ENCODE assay signal across 23 mouse cellular contexts in the genomic region with DNA sequence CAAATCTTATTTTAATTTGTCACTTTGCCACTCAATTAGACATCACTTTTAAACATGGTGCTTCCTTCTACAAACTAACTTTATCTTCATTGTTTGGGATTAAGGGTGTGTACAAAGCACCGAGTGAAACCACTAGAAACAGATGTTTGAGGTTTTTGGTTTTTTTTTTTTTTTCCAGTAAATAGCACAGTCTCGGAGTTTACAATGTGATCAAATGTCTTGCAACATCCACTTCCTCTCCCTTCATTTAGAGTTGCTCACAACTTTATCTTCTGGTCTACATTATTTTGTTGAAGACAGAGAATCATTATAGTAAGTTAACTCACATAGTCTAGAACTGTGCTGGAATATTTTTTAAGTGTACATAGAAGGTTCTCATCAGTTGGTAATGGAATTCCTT. TPM values are rescaled to one million over a fixed set of nuclear protein-coding genes. Genes with fewer than 3 reads are reported as not detected.
DNase-seq lines count a peak whose midpoint lies in the region; ATAC-seq and TF ChIP-seq lines count a peak whose summit lies in the region.
"Had no signal": no experiment of that assay in that cellular context is flagged by ENCODE, and none has a peak within 500 bp of the region (broad histone marks: within the 10 kb centered on the region; RNA-seq: fewer than 3 reads in every experiment).

No protein-coding gene starts in this region.

- H3K9me3 ChIP-seq in liver, embryonic 11.5 days (ENCODE audit: control insufficient read depth, low read length): no peaks in the 10 kb centered on the region
- H3K9me3 ChIP-seq: embryonic facial prominence, embryonic 12.5 days; embryonic facial prominence, embryonic 15.5 days; hindbrain, embryonic 12.5 days; hindbrain, embryonic 15.5 days had no signal

- H3K79me3 ChIP-seq in C2C12 (ENCODE audit: low read depth): no peaks in the 10 kb centered on the region

- no peak overlapping the region for H3ac ChIP-seq in C2C12 (ENCODE audit: control insufficient read depth, insufficient read length, low read depth)
- no peak overlapping the region for H3ac ChIP-seq in myocyte (ENCODE audit: control insufficient read depth, insufficient read length)

- no peaks in the 10 kb centered on the region for H3K27me3 ChIP-seq in C2C12 (ENCODE audit: control insufficient read depth, insufficient read depth, insufficient read length)
- no peaks in the 10 kb centered on the region for H3K27me3 ChIP-seq in myocyte (ENCODE audit: control insufficient read depth, insufficient read depth, insufficient read length)
- no peaks in the 10 kb centered on the region for H3K27me3 ChIP-seq in liver, embryonic 11.5 days (replicated peaks; ENCODE audit: control insufficient read depth, insufficient read depth, low read length)
- H3K27me3 ChIP-seq: embryonic facial prominence, embryonic 12.5 days; embryonic facial prominence, embryonic 15.5 days; hindbrain, embryonic 12.5 days; hindbrain, embryonic 15.5 days had no signal

- no peaks in the 10 kb centered on the region for H3K79me2 ChIP-seq in C2C12 (ENCODE audit: control insufficient read depth, insufficient read depth)
- H3K79me2 ChIP-seq in myocyte (ENCODE audit: control insufficient read depth, insufficient read depth): no peaks in the 10 kb centered on the region

- TF ChIP-seq CTCF in C2C12 (IDR thresholded peaks at IDR 0.05; ENCODE audit: control insufficient read depth, insufficient read depth, insufficient read length): no peak

- H3K4me2 ChIP-seq in myocyte (ENCODE audit: low read depth): no peak overlapping the region
- no peak overlapping the region for H3K4me2 ChIP-seq in liver, embryonic 11.5 days
- H3K4me2 ChIP-seq: embryonic facial prominence, embryonic 12.5 days; embryonic facial prominence, embryonic 15.5 days; heart, embryonic 11.5 days; hindbrain, embryonic 12.5 days; hindbrain, embryonic 15.5 days had no signal

- TF ChIP-seq POLR2A in myocyte (IDR thresholded peaks at IDR 0.05; ENCODE audit: insufficient read length, low read depth): no peak

- no peak overlapping the region for H3K9ac ChIP-seq in liver, embryonic 11.5 days (ENCODE audit: low read depth, low read length)
- H3K9ac ChIP-seq: embryonic facial prominence, embryonic 12.5 days; embryonic facial prominence, embryonic 15.5 days; hindbrain, embryonic 12.5 days; hindbrain, embryonic 15.5 days had no signal

- no peaks in the 10 kb centered on the region for H3K4me1 ChIP-seq in liver, embryonic 11.5 days (replicated peaks; ENCODE audit: control insufficient read depth, insufficient read depth, low read length)
- H3K4me1 ChIP-seq: embryonic facial prominence, embryonic 12.5 days; embryonic facial prominence, embryonic 15.5 days; hindbrain, embryonic 12.5 days; hindbrain, embryonic 15.5 days had no signal

- H3K36me3 ChIP-seq in C2C12 (ENCODE audit: control insufficient read depth, insufficient read depth) (no peaks in the 10 kb centered on the region), myocyte (ENCODE audit: control insufficient read depth, insufficient read depth) (no peaks in the 10 kb centered on the region)
- H3K36me3 ChIP-seq in liver, embryonic 11.5 days (ENCODE audit: control insufficient read depth, insufficient read depth, low read length): no peaks in the 10 kb centered on the region
- H3K36me3 ChIP-seq: embryonic facial prominence, embryonic 12.5 days; embryonic facial prominence, embryonic 15.5 days; hindbrain, embryonic 12.5 days; hindbrain, embryonic 15.5 days had no signal

- H3K27ac ChIP-seq in liver, embryonic 11.5 days (ENCODE audit: low read depth, low read length): no peak overlapping the region
- H3K27ac ChIP-seq: embryonic facial prominence, embryonic 12.5 days; embryonic facial prominence, embryonic 15.5 days; hindbrain, embryonic 12.5 days; hindbrain, embryonic 15.5 days had no signal

- 33% methylated on average over 2 of the region's 2 CpGs for WGBS in liver, embryonic 11.5 days

- DNase-seq in liver, embryonic 11.5 days (ENCODE audit: low spot score): no peak
- DNase-seq in spleen, postnatal 14 days (ENCODE audit: low spot score in 2 of 2): no peak
- no peak for DNase-seq in gastrocnemius, adult 18-20 months (ENCODE audit: low spot score)
- DNase-seq: adrenal gland, adult 2 months; adrenal gland, postnatal 14 days; B cell, adult 2 months; cerebellum, adult 11-12 months; cerebellum, adult 8-10 months; cerebellum, postnatal 10 days; cerebellum, postnatal 36 days; gastrocnemius, postnatal 10 days; gastrocnemius, postnatal 36 days; heart, adult 11 months had no signal

- ATAC-seq in common myeloid progenitor, adult 5-6 weeks (replicated peaks; ENCODE audit: low read depth, poor library complexity, severe bottlenecking): peak; percentile 84
- no peak for ATAC-seq in liver, embryonic 11.5 days (replicated peaks; ENCODE audit: low FRiP score)
- ATAC-seq: forebrain, embryonic 14.5 days; intestine, postnatal 0 days had no signal

- H3K4me3 ChIP-seq in C2C12 (ENCODE audit: insufficient read depth, poor library complexity, severe bottlenecking) (no peak overlapping the region), myocyte (no peak overlapping the region)
- no peak overlapping the region for H3K4me3 ChIP-seq in liver, embryonic 11.5 days (ENCODE audit: low read depth, low read length)
- H3K4me3 ChIP-seq: embryonic facial prominence, embryonic 12.5 days; embryonic facial prominence, embryonic 15.5 days; hindbrain, embryonic 12.5 days; hindbrain, embryonic 15.5 days had no signal

TF ChIP-seq in C2C12, 6 proteins besides CTCF, POLR2A, EP300 and RAD21:
- TF ChIP-seq USF1 (IDR thresholded peaks at IDR 0.05; ENCODE audit: low read depth) (no peak), CEBPB (IDR thresholded peaks at IDR 0.05; ENCODE audit: low read depth) (peak; percentile 25)

TF ChIP-seq in myocyte, 11 proteins besides CTCF, POLR2A, EP300 and RAD21:
- peak; percentile 87 for TF ChIP-seq CEBPB (IDR thresholded peaks at IDR 0.05; ENCODE audit: insufficient read depth, poor library complexity, severe bottlenecking)
- TF ChIP-seq TCF3 (IDR thresholded peaks at IDR 0.05; ENCODE audit: insufficient read length, low read depth): no peak

RNA-seq across cellular contexts. Expression of gene L3mbtl3, which starts 45.4 kb away (rescaled TPM):
- polyA plus RNA-seq in C2C12 (2012; fragmentation: generic; extraction: Trizol): 2.3 TPM
- total RNA-seq in common myeloid progenitor, adult 5-6 weeks (2017): 27.2 and 31.3 TPM in 2 replicates
- 4.0 TPM for polyA plus RNA-seq in myocyte (2012; fragmentation: generic; extraction: Trizol)
- polyA plus RNA-seq in liver, embryonic 11.5 days (2014; fragmentation: Nextera tagmentation; extraction: Ambion mirVana): 8.6 and 9.5 TPM in 2 replicates
- 1 to 10 TPM; 4.7 to 6.2 TPM for total RNA-seq in gastrocnemius, adult 18-20 months (2021)
